Mouse (Mus musculus) liver, postnatal 0 days (tissue): Measurements from ENCODE around the gene Irf1. TPM values are rescaled to one million over a fixed set of nuclear protein-coding genes. Genes with fewer than 3 reads are reported as not detected.

Experiments used
- ATAC-seq: fragments of 200-750 bp; cut with Nextera tagmentation; 2 replicates; pipeline ENCODE4 v1.8.0; 2017; ENCODE audit warnings: mild to moderate bottlenecking, moderate library complexity
- DNase-seq: peaks from one replicate; pipeline ENCODE4 v3.0.0-alpha.2; 2016
- H3K27ac ChIP-seq: fragments of 300-500 bp; sonication (generic); 2 replicates; pipeline ENCODE4 v1.5.1; 2014; ENCODE audit warnings: antibody characterized with exemption, moderate library complexity, mild to moderate bottlenecking, low read depth
- H3K27me3 ChIP-seq: fragments of 300-500 bp; sonication (generic); 2 replicates; pipeline ENCODE4 v1.6.1; 2014; ENCODE audit warnings: low read length, control low read depth, mixed read lengths; ENCODE audit not compliant: insufficient read depth
- H3K36me3 ChIP-seq: fragments of 300-500 bp; sonication (generic); replicated peaks from 2 replicates; pipeline ENCODE4 v1.6.1; 2014; ENCODE audit warnings: mild to moderate bottlenecking, control low read depth, low read length, moderate library complexity, mixed read lengths; ENCODE audit not compliant: insufficient read depth
- H3K4me1 ChIP-seq: fragments of 300-500 bp; sonication (generic); 2 replicates; pipeline ENCODE4 v1.6.1; 2014; ENCODE audit warnings: antibody characterized with exemption, mild to moderate bottlenecking, control low read depth; ENCODE audit not compliant: insufficient read depth
- H3K4me2 ChIP-seq: fragments of 300-500 bp; sonication (generic); 2 replicates; pipeline ENCODE4 v1.6.1; 2014; ENCODE audit warnings: low read depth, mild to moderate bottlenecking, low read length, moderate library complexity, mixed read lengths
- H3K4me3 ChIP-seq: fragments of 300-500 bp; sonication (generic); 2 replicates; pipeline ENCODE4 v1.5.1; 2014; ENCODE audit warnings: low read depth, low read length
- H3K9ac ChIP-seq: fragments of 300-500 bp; sonication (generic); replicated peaks from 2 replicates; pipeline ENCODE4 v1.6.1; 2014; ENCODE audit warnings: mild to moderate bottlenecking, moderate library complexity
- H3K9me3 ChIP-seq: fragments of 300-500 bp; sonication (generic); 2 replicates; pipeline ENCODE4 v1.6.1; 2016; ENCODE audit warnings: mild to moderate bottlenecking, control low read depth, low read length, mixed read lengths
- CTCF ChIP-seq: sonication (generic); IDR thresholded peaks from 2 replicates; pipeline ENCODE4 v1.5.1; 2016; ENCODE audit warnings: antibody characterized with exemption, low read depth
- EP300 ChIP-seq: IDR thresholded peaks from 2 replicates; pipeline ENCODE4 v1.6.1; 2016; ENCODE audit warnings: antibody characterized with exemption, low read depth, mild to moderate bottlenecking
- WGBS: fragments of 180-500 bp; shearing (Covaris S2); extraction: QIAGEN DNeasy Blood & Tissue Kit; methylation state at CpG from one replicate; pipeline ENCODE4 v1.1.7; 2014; ENCODE audit not compliant: insufficient replicate concordance; 5-methylcytosine and 5-hydroxymethylcytosine counted together
- polyA plus RNA-seq: library from polyadenylated mRNA; unstranded; fragments of >200 nt; fragmentation: Nextera tagmentation; extraction: Ambion mirVana; gene quantifications from 2 replicates; pipeline ENCODE4 v1.2.1, GENCODE M21; 2015

The Irf1 gene
- polyA plus RNA-seq, 1 experiment from 2014 or later: 22.0 TPM

GRCm38 (mm10) chr11:53734970-53735681 lies 34.7 kb upstream of the Irf1 start:
- Histone ChIP-seq H3K36me3 (no peaks in the 10 kb centered on the region), H3K9me3 (no peaks in the 10 kb centered on the region), H3K4me2 (no peak overlapping the region), H3K4me3 (no peak overlapping the region), H3K9ac (no peak overlapping the region), H3K4me1 (no peaks in the 10 kb centered on the region), H3K27ac (no peak overlapping the region), H3K27me3 (no peaks in the 10 kb centered on the region)
- no peak for TF ChIP-seq CTCF
- TF ChIP-seq EP300: no peak
- no peak for DNase-seq
- ATAC-seq: no peak
- WGBS: 50% methylated on average over 18 of the region's 18 CpGs

GRCm38 (mm10) chr11:53735682-53736245 lies 34.0 kb upstream of the Irf1 start:
- TF ChIP-seq EP300 (no peak), CTCF (peak; percentile 98)
- Histone ChIP-seq H3K36me3 (no peaks in the 10 kb centered on the region), H3K9me3 (no peaks in the 10 kb centered on the region), H3K27ac (no peak overlapping the region), H3K9ac (no peak overlapping the region), H3K27me3 (no peaks in the 10 kb centered on the region), H3K4me1 (no peaks in the 10 kb centered on the region), H3K4me2 (peak overlapping the region; percentile 62), H3K4me3 (no peak overlapping the region)
- peak; percentile 84 for ATAC-seq
- DNase-seq: peak; percentile 68
- WGBS: 19% methylated on average over 17 of the region's 17 CpGs

GRCm38 (mm10) chr11:53736771-53737572 lies 32.8 kb upstream of the Irf1 start:
- no peaks in the 10 kb centered on the region for H3K27me3 ChIP-seq
- no peaks in the 10 kb centered on the region for H3K9me3 ChIP-seq
- ATAC-seq: peak; percentile 75
- no peak overlapping the region for H3K4me3 ChIP-seq
- no peak overlapping the region for H3K9ac ChIP-seq
- H3K4me1 ChIP-seq: no peaks in the 10 kb centered on the region
- peak; percentile 82 for DNase-seq
- no peak overlapping the region for H3K27ac ChIP-seq
- no peaks in the 10 kb centered on the region for H3K36me3 ChIP-seq
- WGBS: 44% methylated on average over 14 of the region's 14 CpGs
- no peak for TF ChIP-seq EP300
- TF ChIP-seq CTCF: peak; percentile 79
- no peak overlapping the region for H3K4me2 ChIP-seq

GRCm38 (mm10) chr11:53737573-53737946 lies 32.3 kb upstream of the Irf1 start:
- no peak overlapping the region for H3K4me3 ChIP-seq
- WGBS: 37% methylated on average over 6 of the region's 6 CpGs
- no peaks in the 10 kb centered on the region for H3K36me3 ChIP-seq

GRCm38 (mm10) chr11:53742353-53742752 lies 27.5 kb upstream of the Irf1 start:
- TF ChIP-seq CTCF: peak; percentile 38
- no peak for TF ChIP-seq EP300
- no peak for ATAC-seq

More at GRCm38 (mm10) chr11:53737573-53737946, 32.3 kb upstream of the Irf1 start:
- Histone ChIP-seq H3K9me3 (no peaks in the 10 kb centered on the region), H3K4me2 (no peak overlapping the region), H3K9ac (no peak overlapping the region), H3K4me1 (no peaks in the 10 kb centered on the region), H3K27ac (no peak overlapping the region), H3K27me3 (no peaks in the 10 kb centered on the region)
- DNase-seq: peak; percentile 58
- peak; percentile 66 for ATAC-seq
- TF ChIP-seq EP300 (no peak), CTCF (peak; percentile 69)

GRCm38 (mm10) chr11:53745260-53745659 lies 24.6 kb upstream of the Irf1 start:
- Histone ChIP-seq H3K27me3 (no peaks in the 10 kb centered on the region), H3K27ac (no peak overlapping the region), H3K36me3 (no peaks in the 10 kb centered on the region), H3K4me2 (no peak overlapping the region), H3K4me3 (no peak overlapping the region), H3K4me1 (peaks cover 2% of the 10 kb centered on the region; the same call in 1 of the 2 replicates), H3K9me3 (no peaks in the 10 kb centered on the region), H3K9ac (no peak overlapping the region)
- DNase-seq (no peak), ATAC-seq (no peak)
- WGBS: 79% methylated on average over 2 of the region's 2 CpGs
- TF ChIP-seq EP300 (no peak), CTCF (peak; percentile 30)

More at GRCm38 (mm10) chr11:53742353-53742752, 27.5 kb upstream of the Irf1 start:
- no peak overlapping the region for H3K4me3 ChIP-seq
- no peaks in the 10 kb centered on the region for H3K27me3 ChIP-seq
- H3K9ac ChIP-seq: no peak overlapping the region
- no peaks in the 10 kb centered on the region for H3K4me1 ChIP-seq
- no peak for DNase-seq
- no peaks in the 10 kb centered on the region for H3K9me3 ChIP-seq
- H3K27ac ChIP-seq: no peak overlapping the region
- no peaks in the 10 kb centered on the region for H3K36me3 ChIP-seq
- WGBS: 49% methylated on average over 5 of the region's 5 CpGs
- H3K4me2 ChIP-seq: no peak overlapping the region
